ENCODE assay signal across 20 mouse cellular contexts in the genomic region with DNA sequence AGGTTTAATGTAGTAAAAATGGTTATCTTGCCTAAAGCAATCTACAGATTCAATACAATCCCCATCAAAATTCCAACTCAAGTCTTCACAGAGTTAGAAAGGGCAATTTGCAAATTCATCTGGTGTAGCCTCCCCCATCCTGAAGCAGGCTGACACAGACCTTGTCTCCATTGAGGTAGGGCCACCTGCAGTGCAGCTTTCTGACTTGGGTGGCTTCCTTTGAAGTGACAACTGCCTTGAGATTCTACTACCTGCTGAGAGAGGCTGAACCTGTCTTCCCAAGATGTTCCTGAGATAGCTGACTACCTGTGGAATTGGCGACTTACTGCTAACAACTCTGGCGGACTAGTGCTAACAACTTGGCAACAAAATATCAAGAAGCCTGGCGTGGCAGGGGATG.
DNase-seq lines count a peak whose midpoint lies in the region.
"Had no signal": no experiment of that assay in that cellular context is flagged by ENCODE, and none has a peak within 500 bp of the region (broad histone marks: within the 10 kb centered on the region; RNA-seq: fewer than 3 reads in every experiment).

No protein-coding gene starts in this region.

- peak; percentile 5 for DNase-seq in testis, postnatal 14 days (ENCODE audit: low spot score)
- DNase-seq in testis, postnatal 10 days (ENCODE audit: low spot score): no peak
- DNase-seq in ES-CJ7 (ENCODE audit: low read depth, low spot score): peak; percentile 52
- peak; percentile 16 for DNase-seq in R1 (ENCODE audit: low read depth, low spot score)
- peak; percentile 52 for DNase-seq in ZHBTc4 (ENCODE audit: low read depth, low spot score)
- no peak for DNase-seq in left cerebral cortex, postnatal 14 days (ENCODE audit: low spot score in 2 of 2)
- no peak for DNase-seq in layer of hippocampus, postnatal 14 days (ENCODE audit: low spot score in 2 of 2)
- no peak for DNase-seq in left cerebral cortex, postnatal 25 days (ENCODE audit: low spot score in 2 of 2)
- DNase-seq: adrenal gland, adult 2 months; adrenal gland, adult 8-10 months; adrenal gland, postnatal 10 days; adrenal gland, postnatal 14 days; adrenal gland, postnatal 25 days; adrenal gland, postnatal 36 days; B cell, adult 2 months; cerebellum, adult 11 months; cerebellum, adult 11-12 months; cerebellum, adult 18-20 months; cerebellum, adult 2 months; cerebellum, adult 8-10 months had no signal

- intact Hi-C loops in left cerebral cortex, postnatal 14 days (cut with DNase I): no loop called here
- intact Hi-C loops in left cerebral cortex, postnatal 25 days (cut with DNase I): no loop called here

Comparison
In these comparisons a context has a peak if more than half of its experiments do, and no peak if none do; other contexts are left out.
1. DNase-seq: peak in testis, postnatal 14 days (single experiment), ES-CJ7 (single experiment), R1 (single experiment) and ZHBTc4 (single experiment); none in testis, postnatal 10 days (single experiment), left cerebral cortex, postnatal 14 days (0 of 2), layer of hippocampus, postnatal 14 days (0 of 2) and left cerebral cortex, postnatal 25 days (0 of 2).